ENCODE assay signal across 8 mouse cellular contexts in genomic region chr14:57534961-57535360, GRCm38 (mm10). TPM values are rescaled to one million over a fixed set of nuclear protein-coding genes. Genes with fewer than 3 reads are reported as not detected.
A peak's percentile ranks its signal among the peaks of the same experiment; 100 is the strongest.
DNase-seq lines count a peak whose midpoint lies in the region; ATAC-seq and TF ChIP-seq lines count a peak whose summit lies in the region.

No protein-coding gene starts in this region.

- no peak overlapping the region for H3K9ac ChIP-seq in midbrain, embryonic 13.5 days (replicated peaks)
- no peak overlapping the region for H3K9ac ChIP-seq in heart, embryonic 15.5 days
- no peak overlapping the region for H3K9ac ChIP-seq in limb, embryonic 13.5 days
- H3K9ac ChIP-seq in liver, embryonic 12.5 days, result no peak overlapping the region

- 8% methylated on average over 8 of the region's 8 CpGs for WGBS in midbrain, embryonic 10.5 days
- WGBS in midbrain, embryonic 13.5 days, result 12% methylated on average over 8 of the region's 8 CpGs
- WGBS in heart, embryonic 15.5 days, result 20% methylated on average over 8 of the region's 8 CpGs
- 13% methylated on average over 8 of the region's 8 CpGs for WGBS in limb, embryonic 13.5 days
- 37% methylated on average over 8 of the region's 8 CpGs for WGBS in liver, embryonic 12.5 days (ENCODE audit: insufficient replicate concordance)

- H3K9me3 ChIP-seq in midbrain, embryonic 10.5 days (replicated peaks), result no peaks in the 10 kb centered on the region
- no peaks in the 10 kb centered on the region for H3K9me3 ChIP-seq in midbrain, embryonic 13.5 days
- H3K9me3 ChIP-seq in heart, embryonic 15.5 days (replicated peaks), result no peaks in the 10 kb centered on the region
- no peaks in the 10 kb centered on the region for H3K9me3 ChIP-seq in limb, embryonic 13.5 days
- no peaks in the 10 kb centered on the region for H3K9me3 ChIP-seq in liver, embryonic 12.5 days (replicated peaks)

- TF ChIP-seq CTCF in cortical plate, adult 2 months (IDR thresholded peaks at IDR 0.05; ENCODE audit: extremely low read depth, insufficient read depth, low read length), result no peak

- peaks cover 56% of the 10 kb centered on the region for H3K27me3 ChIP-seq in midbrain, embryonic 10.5 days (ENCODE audit: low read depth, poor library complexity, severe bottlenecking)
- H3K27me3 ChIP-seq in midbrain, embryonic 13.5 days, result peaks cover 15% of the 10 kb centered on the region; the same call in 1 of the 2 replicates
- no peaks in the 10 kb centered on the region; the same call in 1 of the 2 replicates for H3K27me3 ChIP-seq in heart, embryonic 15.5 days
- 0 out of 2 replicates have a peak, but pooled peaks cover 4% of the 10 kb centered on the region for H3K27me3 ChIP-seq in limb, embryonic 13.5 days
- peaks cover 42% of the 10 kb centered on the region for H3K27me3 ChIP-seq in liver, embryonic 12.5 days (replicated peaks)

- H3K27ac ChIP-seq in midbrain, embryonic 10.5 days (replicated peaks), result peak overlapping the region; percentile 60; the same call in 1 of the 2 replicates
- no peak overlapping the region; the same call in 1 of the 2 replicates for H3K27ac ChIP-seq in midbrain, embryonic 13.5 days
- H3K27ac ChIP-seq in cortical plate, adult 2 months (ENCODE audit: insufficient read depth, low read length), result peak overlapping the region; percentile 26
- H3K27ac ChIP-seq in heart, embryonic 15.5 days, result peak overlapping the region; percentile 84
- H3K27ac ChIP-seq in limb, embryonic 13.5 days, result peak overlapping the region; percentile 83
- H3K27ac ChIP-seq in liver, embryonic 12.5 days, result no peak overlapping the region

- no peak for TF ChIP-seq POLR2A in cortical plate, adult 2 months (IDR thresholded peaks at IDR 0.05; ENCODE audit: extremely low read depth, insufficient read depth, low read length)

- H3K4me1 ChIP-seq in midbrain, embryonic 10.5 days, result peaks cover 44% of the 10 kb centered on the region
- H3K4me1 ChIP-seq in midbrain, embryonic 13.5 days (replicated peaks), result peaks cover 48% of the 10 kb centered on the region
- peaks cover 9% of the 10 kb centered on the region for H3K4me1 ChIP-seq in cortical plate, adult 2 months (ENCODE audit: control insufficient read depth, insufficient read depth, low read length)
- peaks cover 47% of the 10 kb centered on the region for H3K4me1 ChIP-seq in heart, embryonic 15.5 days (replicated peaks)
- peaks cover 41% of the 10 kb centered on the region for H3K4me1 ChIP-seq in limb, embryonic 13.5 days
- H3K4me1 ChIP-seq in liver, embryonic 12.5 days, result peaks cover 12% of the 10 kb centered on the region; the same call in 1 of the 2 replicates

- H3K4me3 ChIP-seq in midbrain, embryonic 10.5 days, result 0 out of 2 replicates have a peak overlapping the region, but pooled peaks have one; percentile 18
- H3K4me3 ChIP-seq in midbrain, embryonic 13.5 days (replicated peaks), result no peak overlapping the region
- no peak overlapping the region for H3K4me3 ChIP-seq in cortical plate, adult 2 months (ENCODE audit: insufficient read depth, low read length)
- H3K4me3 ChIP-seq in heart, embryonic 15.5 days, result no peak overlapping the region
- H3K4me3 ChIP-seq in limb, embryonic 13.5 days, result no peak overlapping the region
- no peak overlapping the region for H3K4me3 ChIP-seq in liver, embryonic 12.5 days

- H3K36me3 ChIP-seq in midbrain, embryonic 10.5 days, result no peaks in the 10 kb centered on the region
- H3K36me3 ChIP-seq in midbrain, embryonic 13.5 days, result no peaks in the 10 kb centered on the region
- no peaks in the 10 kb centered on the region for H3K36me3 ChIP-seq in heart, embryonic 15.5 days
- no peaks in the 10 kb centered on the region for H3K36me3 ChIP-seq in limb, embryonic 13.5 days
- H3K36me3 ChIP-seq in liver, embryonic 12.5 days, result no peaks in the 10 kb centered on the region

- no peak for DNase-seq in midbrain, embryonic 10.5 days (ENCODE audit: low spot score)
- DNase-seq in layer of hippocampus, adult 9-10 months (ENCODE audit: low spot score), result no peak
- no peak for DNase-seq in urinary bladder, postnatal 10 days (ENCODE audit: low spot score)

- no peak overlapping the region for H3K4me2 ChIP-seq in midbrain, embryonic 13.5 days (replicated peaks)
- peak overlapping the region; percentile 5; the same call in 1 of the 2 replicates for H3K4me2 ChIP-seq in heart, embryonic 15.5 days
- H3K4me2 ChIP-seq in limb, embryonic 13.5 days (replicated peaks), result 0 out of 2 replicates have a peak overlapping the region, but pooled peaks have one; percentile 34
- H3K4me2 ChIP-seq in liver, embryonic 12.5 days, result no peak overlapping the region

- no peak for ATAC-seq in midbrain, embryonic 13.5 days
- ATAC-seq in heart, embryonic 15.5 days (replicated peaks; ENCODE audit: insufficient number of reproducible peaks, insufficient read depth, low FRiP score, low read depth), result peak; percentile 33
- peak; percentile 37; the same call in 1 of the 2 replicates for ATAC-seq in limb, embryonic 13.5 days (ENCODE audit: low FRiP score, low read depth)
- no peak for ATAC-seq in liver, embryonic 12.5 days

RNA-seq across cellular contexts. Expression of gene Il17d, which starts 10.4 kb away (rescaled TPM):
- polyA plus RNA-seq in midbrain, embryonic 10.5 days (2016; fragmentation: Nextera tagmentation; extraction: Ambion mirVana), result 0.74 and 1.4 TPM in 2 replicates
- 2.6 and 4.4 TPM in 2 replicates for polyA plus RNA-seq in midbrain, embryonic 13.5 days (2015; fragmentation: Nextera tagmentation; extraction: Ambion mirVana)
- 23.9 and 24.8 TPM in 2 replicates for polyA plus RNA-seq in cortical plate, adult 2 months (2012; rRNA removed)
- 2.1 and 2.9 TPM in 2 replicates for polyA plus RNA-seq in heart, embryonic 15.5 days (2015; fragmentation: Nextera tagmentation; extraction: Ambion mirVana)
- polyA plus RNA-seq in limb, embryonic 13.5 days (2015; fragmentation: Nextera tagmentation; extraction: Ambion mirVana), result 7.9 and 9.2 TPM in 2 replicates
- polyA plus RNA-seq in liver, embryonic 12.5 days (2016; fragmentation: Nextera tagmentation; extraction: Ambion mirVana), result 0.68 and 1.4 TPM in 2 replicates

RNA-seq across cellular contexts. Expression of gene Eef1akmt1, which starts 36.5 kb away (rescaled TPM):
- 91.0 and 110 TPM in 2 replicates for polyA plus RNA-seq in midbrain, embryonic 10.5 days (2016; fragmentation: Nextera tagmentation; extraction: Ambion mirVana)
- polyA plus RNA-seq in midbrain, embryonic 13.5 days (2015; fragmentation: Nextera tagmentation; extraction: Ambion mirVana), result 88.9 and 89.0 TPM in 2 replicates
- polyA plus RNA-seq in cortical plate, adult 2 months (2012; rRNA removed), result 49.3 and 53.2 TPM in 2 replicates
- 63.3 and 69.0 TPM in 2 replicates for polyA plus RNA-seq in heart, embryonic 15.5 days (2015; fragmentation: Nextera tagmentation; extraction: Ambion mirVana)
- polyA plus RNA-seq in limb, embryonic 13.5 days (2015; fragmentation: Nextera tagmentation; extraction: Ambion mirVana), result 101 and 110 TPM in 2 replicates
- polyA plus RNA-seq in liver, embryonic 12.5 days (2016; fragmentation: Nextera tagmentation; extraction: Ambion mirVana), result 53.6 and 54.5 TPM in 2 replicates

Comparison
In these comparisons a context has a peak if more than half of its experiments do, and no peak if none do; other contexts are left out.
1. H3K27ac ChIP-seq: peak in midbrain, embryonic 10.5 days (single experiment), cortical plate, adult 2 months (single experiment), heart, embryonic 15.5 days (single experiment) and limb, embryonic 13.5 days (single experiment); none in midbrain, embryonic 13.5 days (single experiment) and liver, embryonic 12.5 days (single experiment).
2. ATAC-seq: peak in heart, embryonic 15.5 days (single experiment) and limb, embryonic 13.5 days (single experiment); none in midbrain, embryonic 13.5 days (single experiment) and liver, embryonic 12.5 days (single experiment).
3. H3K4me2 ChIP-seq: peak in heart, embryonic 15.5 days (single experiment) and limb, embryonic 13.5 days (single experiment); none in midbrain, embryonic 13.5 days (single experiment) and liver, embryonic 12.5 days (single experiment).